Mouse (Mus musculus) urinary bladder, postnatal 4 days (tissue): ENCODE results near the gene Lrrc1.
A peak's percentile ranks its signal among the peaks of the same experiment; 100 is the strongest.

Experiments used
- DNase-seq, 2 experiments: peaks; one replicate each; pipeline ENCODE4 v3.0.0; 2021 to 2022; ENCODE audit warnings: low spot score in 2 of 2

Gene Lrrc1

GRCm38 (mm10) chr9:77543351-77544321 lies 1.0 kb downstream of the Lrrc1 start:
- peak in 1 of 2 experiments; percentile 47 for DNase-seq

- no peak for DNase-seq
Observed at GRCm38 (mm10) chr9:77541556-77541955, 3.1 kb downstream of the Lrrc1 start.

- peak in 1 of 2 experiments; percentile 49 for DNase-seq
Observed at GRCm38 (mm10) chr9:77539232-77539631, 5.4 kb downstream of the Lrrc1 start.

DNA sequence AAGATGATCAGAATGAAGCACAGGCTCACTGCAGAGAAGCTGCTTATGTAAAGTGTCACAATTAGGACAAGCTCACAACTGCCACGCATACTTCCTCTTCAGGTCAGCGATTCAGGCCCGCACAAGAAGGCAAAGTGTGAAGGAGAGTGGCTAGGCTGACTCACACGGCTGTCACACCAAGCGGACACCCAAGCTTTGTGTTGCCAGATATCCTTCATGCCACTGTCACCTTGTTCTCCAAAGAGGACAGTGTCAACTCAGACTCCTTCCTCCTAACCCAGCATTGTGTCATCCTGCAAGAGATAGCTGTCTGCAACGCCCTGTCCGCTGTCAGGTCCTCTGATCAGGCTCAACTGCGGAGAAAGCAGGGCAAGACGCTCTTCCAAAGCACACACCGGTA lies 7.3 kb downstream of the Lrrc1 start:
- DNase-seq, result no peak

DNA sequence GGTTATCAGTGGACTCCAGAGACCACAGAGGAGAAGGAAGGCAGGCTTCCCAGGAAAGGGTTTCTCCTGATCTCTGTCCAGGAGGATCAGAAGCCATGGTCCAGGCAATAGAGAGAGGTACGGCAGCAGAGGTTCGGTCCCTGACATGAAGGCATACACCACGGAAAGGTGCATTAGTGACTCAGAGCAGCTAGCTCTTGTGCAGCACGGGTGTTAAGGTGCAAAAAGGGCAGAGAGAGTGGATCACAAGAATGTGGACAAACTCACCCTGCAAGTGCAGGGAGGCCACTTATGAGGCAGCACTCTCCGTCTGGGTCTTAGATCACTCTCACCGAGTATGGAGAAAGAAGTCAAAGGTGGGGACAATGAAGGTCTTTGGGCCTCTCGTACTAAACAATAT lies 7.8 kb downstream of the Lrrc1 start:
- DNase-seq, result no peak

GRCm38 (mm10) chr9:77536286-77536685 lies 8.4 kb downstream of the Lrrc1 start:
- no peak for DNase-seq

GRCm38 (mm10) chr9:77535021-77535744 lies 9.5 kb downstream of the Lrrc1 start:
- no peak for DNase-seq

DNA sequence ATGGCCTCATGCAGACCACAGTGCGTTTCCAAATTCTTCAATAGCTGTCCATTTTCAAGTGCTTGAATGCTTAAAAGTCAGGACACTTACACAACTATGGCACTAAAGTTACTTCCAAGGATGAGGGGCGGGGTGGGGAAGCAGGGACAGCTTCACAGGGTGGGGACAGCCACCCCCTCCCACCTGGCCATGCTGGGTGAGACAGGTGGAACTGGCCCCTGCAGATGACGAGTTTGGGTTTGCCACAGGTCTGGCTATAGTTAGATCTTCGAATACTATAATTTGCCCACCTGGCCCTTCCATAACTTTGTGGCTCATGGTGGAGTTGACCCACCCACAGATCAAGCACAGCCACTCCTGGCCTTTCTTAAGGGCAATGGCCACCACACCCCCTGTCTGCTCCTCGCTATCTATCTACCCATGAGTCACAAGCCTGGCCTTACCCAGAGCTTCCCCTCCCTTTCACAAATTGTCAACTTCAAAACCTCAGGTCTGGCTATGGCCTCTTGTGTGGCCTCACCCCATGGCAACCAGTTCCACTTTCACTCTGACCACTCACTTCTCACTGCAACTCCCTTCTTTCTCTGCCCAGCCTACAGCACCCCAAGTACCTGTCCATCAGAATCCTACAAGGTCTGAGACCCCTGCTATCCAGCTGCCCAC lies 16.2 kb downstream of the Lrrc1 start:
- DNase-seq, result peak in 1 of 2 experiments; percentile 47

DNA sequence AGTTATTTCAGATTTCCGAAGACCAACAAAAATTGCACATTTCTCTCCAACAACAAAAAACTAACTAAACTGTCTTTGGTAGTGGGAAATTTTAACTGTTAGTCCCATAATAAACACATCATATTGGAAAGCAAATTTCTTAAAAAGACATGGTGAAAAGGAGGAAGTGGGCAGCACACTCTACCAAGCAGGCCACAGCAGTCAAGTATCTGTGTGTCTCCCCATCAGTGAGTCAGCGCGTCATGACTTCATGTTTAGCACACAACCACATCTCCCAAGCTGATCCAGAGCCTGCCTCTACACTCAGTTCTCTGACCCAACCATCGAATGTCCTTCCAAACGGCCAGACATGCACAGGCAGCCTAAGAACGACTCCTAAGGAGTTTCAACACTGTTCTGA lies 17.5 kb downstream of the Lrrc1 start:
- DNase-seq, result peak in 1 of 2 experiments; percentile 47

GRCm38 (mm10) chr9:77526715-77527114 lies 18.0 kb downstream of the Lrrc1 start:
- DNase-seq, result peak in 1 of 2 experiments; percentile 54

- DNase-seq, result peak in 1 of 2 experiments; percentile 39
Observed at GRCm38 (mm10) chr9:77525595-77526295, 18.9 kb downstream of the Lrrc1 start.

DNA sequence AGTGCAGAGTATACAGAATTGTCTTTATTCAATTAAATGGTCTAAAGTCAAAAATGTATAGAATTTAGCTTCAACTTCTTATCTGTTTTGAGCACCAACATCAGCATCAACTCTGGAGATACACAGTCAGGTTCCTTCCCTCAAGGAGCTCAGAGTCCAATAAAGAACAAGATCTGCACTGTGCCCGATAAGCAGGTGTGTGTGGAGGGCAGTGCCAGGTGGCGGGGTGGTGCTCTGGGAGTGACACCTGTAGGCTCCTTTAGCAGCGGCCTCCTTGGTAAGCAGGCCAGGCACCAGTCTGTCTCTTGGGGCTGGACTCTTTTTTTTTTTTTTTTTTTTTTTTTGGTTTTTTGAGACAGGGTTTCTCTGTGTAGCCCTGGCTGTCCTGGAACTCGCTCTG lies 20.9 kb downstream of the Lrrc1 start:
- peak in 1 of 2 experiments; percentile 48 for DNase-seq

- no peak for DNase-seq
Observed at GRCm38 (mm10) chr9:77522476-77522875, 22.2 kb downstream of the Lrrc1 start.

DNA sequence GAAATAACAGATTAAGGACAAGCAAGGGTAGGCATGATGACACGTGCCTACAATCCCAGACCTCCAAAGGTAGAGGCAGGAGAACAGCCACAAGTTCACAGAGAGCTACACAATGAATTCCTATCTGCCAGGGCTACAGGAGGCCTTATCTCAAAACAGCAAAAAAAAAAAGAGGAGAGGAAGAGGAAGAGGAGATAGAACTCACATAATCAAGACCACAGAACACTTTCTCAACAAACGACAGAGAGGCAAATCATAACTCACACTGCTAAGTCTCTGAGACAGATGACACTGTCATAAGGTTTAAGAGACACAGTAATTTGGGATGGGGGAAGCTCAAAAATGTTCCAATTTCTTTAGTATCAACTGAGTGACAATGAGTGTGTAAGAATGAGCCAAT lies 25.5 kb downstream of the Lrrc1 start:
- DNase-seq, result no peak

DNA sequence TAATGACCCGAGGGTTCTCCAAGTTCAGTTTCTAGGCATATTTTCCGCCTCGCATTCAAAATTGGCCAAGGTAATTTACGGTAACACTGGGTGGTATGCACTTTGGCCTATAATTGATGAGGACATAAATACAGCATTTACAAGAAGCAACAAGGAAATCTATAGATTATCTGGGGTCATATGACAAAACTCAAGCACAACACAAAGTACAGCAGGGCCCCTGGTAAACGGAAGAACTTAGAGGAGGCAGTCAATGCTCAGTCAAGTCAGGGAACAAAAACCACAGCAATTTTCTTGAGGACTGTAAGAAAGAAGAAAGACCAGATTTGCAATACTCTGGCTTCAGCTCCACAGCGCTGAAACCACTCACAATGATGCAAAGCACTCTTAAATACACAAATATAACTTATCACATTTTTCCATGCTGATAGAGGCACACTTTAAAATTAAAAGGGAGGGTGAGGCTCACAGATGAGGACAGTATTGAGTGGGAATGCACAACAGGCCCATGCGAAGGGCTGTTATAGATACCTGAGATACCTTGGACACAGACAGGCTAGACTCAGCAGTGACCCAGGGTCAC lies 27.8 kb downstream of the Lrrc1 start:
- DNase-seq, result no peak

- no peak for DNase-seq
Observed at GRCm38 (mm10) chr9:77513892-77514291, 30.8 kb downstream of the Lrrc1 start.

- no peak for DNase-seq
Observed at GRCm38 (mm10) chr9:77512220-77512619, 32.5 kb downstream of the Lrrc1 start.

GRCm38 (mm10) chr9:77510574-77510973 lies 34.1 kb downstream of the Lrrc1 start:
- no peak for DNase-seq

GRCm38 (mm10) chr9:77507743-77508394 lies 36.8 kb downstream of the Lrrc1 start:
- no peak for DNase-seq
